Mouse (Mus musculus) lung, embryonic 16.5 days (tissue): ENCODE results near the gene Tnfaip8l2. TPM values are rescaled to one million over a fixed set of nuclear protein-coding genes. Genes with fewer than 3 reads are reported as not detected.
"Not testable (repeated sequence)": the region's sequence is repeated elsewhere in the genome, so short reads cannot be mapped to it uniquely, and the experiment has no call there.

Experiments
- ATAC-seq: fragments of 200-750 bp; cut with Nextera tagmentation; 2 replicates; pipeline ENCODE4 v1.8.0; 2017; ENCODE audit warnings: low read depth, mild to moderate bottlenecking, moderate library complexity
- H3K27ac ChIP-seq: fragments of 300-500 bp; sonication (generic); 2 replicates; pipeline ENCODE4 v1.5.1; 2014; ENCODE audit warnings: mild to moderate bottlenecking, control low read depth, low read length
- H3K27me3 ChIP-seq: fragments of 300-500 bp; sonication (generic); 2 replicates; pipeline ENCODE4 v1.6.1; 2014; ENCODE audit warnings: low read depth, low read length, mixed read lengths; ENCODE audit not compliant: control insufficient read depth, insufficient read depth
- H3K36me3 ChIP-seq: fragments of 300-500 bp; sonication (generic); 2 replicates; pipeline ENCODE4 v1.6.1; 2014; ENCODE audit warnings: low read length; ENCODE audit not compliant: control insufficient read depth, insufficient read depth
- H3K4me1 ChIP-seq: fragments of 300-500 bp; sonication (generic); replicated peaks from 2 replicates; pipeline ENCODE4 v1.6.1; 2014; ENCODE audit warnings: low read length, mixed read lengths; ENCODE audit not compliant: control insufficient read depth, insufficient read depth
- H3K4me2 ChIP-seq: fragments of 300-500 bp; sonication (generic); 2 replicates; pipeline ENCODE4 v1.6.1; 2014; ENCODE audit warnings: low read depth, low read length, control low read depth
- H3K4me3 ChIP-seq: fragments of 300-500 bp; sonication (generic); 2 replicates; pipeline ENCODE4 v1.5.1; 2014; ENCODE audit warnings: mild to moderate bottlenecking, low read length, control low read depth
- H3K9ac ChIP-seq: fragments of 300-500 bp; sonication (generic); 2 replicates; pipeline ENCODE4 v1.6.1; 2014; ENCODE audit warnings: low read length, control low read depth
- H3K9me3 ChIP-seq: fragments of 300-500 bp; sonication (generic); 2 replicates; pipeline ENCODE4 v1.6.1; 2016; ENCODE audit warnings: low read length; ENCODE audit not compliant: control insufficient read depth
- WGBS: fragments of 180-500 bp; shearing (Covaris S2); extraction: QIAGEN DNeasy Blood & Tissue Kit; methylation state at CpG from one replicate; pipeline ENCODE4 v1.1.7; 2014; 5-methylcytosine and 5-hydroxymethylcytosine counted together
- polyA plus RNA-seq: library from polyadenylated mRNA; unstranded; fragments of >200 nt; fragmentation: Nextera tagmentation; extraction: Ambion mirVana; gene quantifications from 2 replicates; pipeline ENCODE4 v1.2.1, GENCODE M21; 2015

The Tnfaip8l2 gene
- polyA plus RNA-seq, 1 experiment from 2014 or later: 4.0 TPM

- ATAC-seq: no peak
- H3K4me3 ChIP-seq: no peak overlapping the region
- 91% methylated on average over 6 of the region's 6 CpGs for WGBS
- H3K9me3 ChIP-seq: no peaks in the 10 kb centered on the region
- H3K36me3 ChIP-seq: peaks cover 5% of the 10 kb centered on the region; the same call in 1 of the 2 replicates
- no peak overlapping the region for H3K27ac ChIP-seq
- H3K4me2 ChIP-seq: no peak overlapping the region
- H3K9ac ChIP-seq: no peak overlapping the region
- H3K4me1 ChIP-seq: peaks cover under 1% of the 10 kb centered on the region; the same call in 1 of the 2 replicates
- no peaks in the 10 kb centered on the region for H3K27me3 ChIP-seq
Measured at GRCm38 (mm10) chr3:95140795-95141194, 1.4 kb downstream of the Tnfaip8l2 start.

- Histone ChIP-seq H3K4me3 (no peak overlapping the region), H3K9ac (no peak overlapping the region), H3K4me2 (no peak overlapping the region)
Measured at GRCm38 (mm10) chr3:95140289-95140595, 1.9 kb downstream of the Tnfaip8l2 start.

GRCm38 (mm10) chr3:95139586-95140288 lies 2.4 kb downstream of the Tnfaip8l2 start:
- no peaks in the 10 kb centered on the region for H3K9me3 ChIP-seq
- peaks cover 9% of the 10 kb centered on the region for H3K4me1 ChIP-seq
- no peak for ATAC-seq
- no peak overlapping the region for H3K4me3 ChIP-seq
- 62% methylated on average over 25 of the region's 25 CpGs for WGBS
- no peaks in the 10 kb centered on the region for H3K27me3 ChIP-seq
- peaks cover 5% of the 10 kb centered on the region; the same call in 1 of the 2 replicates for H3K36me3 ChIP-seq
- peak overlapping the region; percentile 25 for H3K27ac ChIP-seq
- no peak overlapping the region for H3K4me2 ChIP-seq
- peak overlapping the region; percentile 3; the same call in 1 of the 2 replicates for H3K9ac ChIP-seq

More at GRCm38 (mm10) chr3:95140289-95140595, 1.9 kb downstream of the Tnfaip8l2 start:
- Histone ChIP-seq H3K4me1 (peaks cover 6% of the 10 kb centered on the region), H3K27ac (no peak overlapping the region), H3K36me3 (peaks cover 5% of the 10 kb centered on the region; the same call in 1 of the 2 replicates), H3K9me3 (no peaks in the 10 kb centered on the region), H3K27me3 (no peaks in the 10 kb centered on the region)
- no peak for ATAC-seq
- WGBS: 49% methylated on average over 18 of the region's 18 CpGs

- Histone ChIP-seq H3K4me2 (no peak overlapping the region), H3K27me3 (no peaks in the 10 kb centered on the region), H3K9me3 (no peaks in the 10 kb centered on the region), H3K36me3 (peaks cover 7% of the 10 kb centered on the region), H3K4me1 (peaks cover 12% of the 10 kb centered on the region), H3K9ac (no peak overlapping the region), H3K4me3 (no peak overlapping the region), H3K27ac (no peak overlapping the region)
- WGBS: 83% methylated on average over 3 of the region's 3 CpGs
- no peak for ATAC-seq
Measured at GRCm38 (mm10) chr3:95136336-95136735, 5.8 kb downstream of the Tnfaip8l2 start.

- Histone ChIP-seq H3K4me3 (peak overlapping the region; percentile 46), H3K9me3 (no peaks in the 10 kb centered on the region), H3K9ac (no peak overlapping the region), H3K27me3 (no peaks in the 10 kb centered on the region), H3K4me2 (peak overlapping the region; percentile 65), H3K4me1 (peaks cover 12% of the 10 kb centered on the region), H3K36me3 (peaks cover 2% of the 10 kb centered on the region), H3K27ac (no peak overlapping the region)
- 70% methylated on average over 7 of the region's 7 CpGs for WGBS
- ATAC-seq: no peak
Measured at GRCm38 (mm10) chr3:95135433-95136052, 6.6 kb downstream of the Tnfaip8l2 start.

DNA sequence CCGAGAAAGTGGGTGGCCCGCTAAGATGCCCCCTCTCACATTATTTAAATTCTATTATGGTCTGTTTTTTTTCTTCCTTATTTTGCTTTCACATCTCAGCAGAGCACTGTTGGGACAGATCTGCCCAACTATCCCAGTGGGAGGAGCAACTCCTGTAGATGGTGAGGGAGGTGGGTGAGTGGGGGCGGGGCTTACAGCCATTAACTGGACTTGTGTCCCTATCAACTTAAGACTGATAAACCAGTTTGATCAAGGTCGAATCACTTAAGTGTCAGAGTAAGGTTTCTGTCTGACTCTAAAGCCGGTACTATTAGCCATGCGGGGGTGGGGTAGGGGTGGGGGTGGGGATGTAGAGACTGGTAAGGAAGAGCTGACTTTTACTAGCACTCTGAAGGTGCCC lies 7.1 kb downstream of the Tnfaip8l2 start:
- Histone ChIP-seq H3K9me3 (no peaks in the 10 kb centered on the region), H3K4me2 (peak overlapping the region; percentile 65), H3K36me3 (peaks cover 2% of the 10 kb centered on the region), H3K4me1 (peaks cover 12% of the 10 kb centered on the region), H3K27ac (peak overlapping the region; percentile 33; the same call in 1 of the 2 replicates), H3K27me3 (no peaks in the 10 kb centered on the region), H3K4me3 (peak overlapping the region; percentile 46), H3K9ac (peak overlapping the region; percentile 55)
- 13% methylated on average over 6 of the region's 6 CpGs for WGBS
- peak; percentile 32; the same call in 1 of the 2 replicates for ATAC-seq

- no CpG with 5 or more reads among the region's 12 CpGs for WGBS
- H3K4me1 ChIP-seq: peaks cover 12% of the 10 kb centered on the region
- ATAC-seq: peak; percentile 29
- not testable (repeated sequence) for H3K4me2 ChIP-seq, H3K27ac ChIP-seq, H3K36me3 ChIP-seq, H3K9ac ChIP-seq, H3K9me3 ChIP-seq, H3K27me3 ChIP-seq
- peak overlapping the region; percentile 83 for H3K4me3 ChIP-seq
Measured at GRCm38 (mm10) chr3:95134133-95134532, 8.0 kb downstream of the Tnfaip8l2 start.

DNA sequence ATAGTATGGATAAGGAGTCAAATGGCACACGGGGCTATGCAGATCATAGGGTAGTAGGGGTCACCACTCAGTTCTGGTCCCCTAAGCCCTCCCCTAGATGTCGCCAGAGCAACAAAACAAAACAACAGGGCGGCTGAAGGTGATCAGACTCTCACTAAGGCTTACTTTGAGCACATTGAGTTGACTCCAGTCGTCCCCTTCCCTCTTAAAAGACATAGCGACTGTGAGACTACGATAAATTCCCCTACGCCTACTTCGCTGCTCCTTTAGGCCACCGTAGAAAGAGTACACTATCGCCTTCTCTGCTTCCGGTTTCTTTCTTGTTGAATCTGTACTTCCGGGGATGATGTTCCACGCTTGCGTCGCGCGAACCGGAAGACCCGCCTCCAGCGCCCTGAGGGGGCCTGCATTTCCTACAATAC lies 8.5 kb downstream of the Tnfaip8l2 start, which contains the start of the genes Scnm1 and Lysmd1:
Scnm1 (minus strand) TSS at position 332 of the 422 bp plus-strand sequence.
Lysmd1 (plus strand) TSS at position 409 of the 422 bp plus-strand sequence.
- Histone ChIP-seq H3K4me3 (peak within 1 kb of the TSS; percentile 83), H3K36me3 (peaks cover 2% of the 10 kb centered on the region), H3K9me3 (no peaks in the 10 kb centered on the region), H3K4me2 (peak within 1 kb of the TSS; percentile 78), H3K4me1 (peaks cover 12% of the 10 kb centered on the region), H3K27ac (peak within 1 kb of the TSS; percentile 41), H3K27me3 (no peaks in the 10 kb centered on the region), H3K9ac (peak within 1 kb of the TSS; percentile 82)
- ATAC-seq: peak; percentile 96
- under 1% methylated on average over 20 of the region's 20 CpGs for WGBS

DNA sequence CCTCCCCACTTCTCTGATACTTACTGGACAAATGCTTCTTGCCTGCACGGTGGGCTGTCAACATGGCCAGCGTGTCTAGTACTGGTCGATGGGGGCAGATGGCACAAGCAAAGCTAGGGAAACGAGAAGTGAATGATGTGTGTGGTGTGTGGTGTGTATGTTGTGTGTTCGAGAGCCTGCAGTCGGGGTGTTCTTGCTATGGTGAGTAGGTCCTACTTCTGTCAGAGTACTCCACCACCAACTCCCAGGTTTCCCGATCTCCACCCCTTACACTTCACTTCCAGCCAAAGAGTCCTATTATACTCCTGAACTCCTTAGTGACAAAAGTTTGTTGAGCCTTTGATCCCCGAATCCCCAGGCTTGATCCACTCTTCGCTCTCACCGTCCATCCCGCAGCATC lies 9.0 kb downstream of the Tnfaip8l2 start:
- peak overlapping the region; percentile 83 for H3K4me3 ChIP-seq
- WGBS: 44% methylated on average over 11 of the region's 11 CpGs
- H3K9ac ChIP-seq: peak overlapping the region; percentile 82
- peak overlapping the region; percentile 41 for H3K27ac ChIP-seq
- no peak for ATAC-seq
- peaks cover 2% of the 10 kb centered on the region for H3K36me3 ChIP-seq
- peak overlapping the region; percentile 78 for H3K4me2 ChIP-seq
- H3K9me3 ChIP-seq: no peaks in the 10 kb centered on the region
- H3K27me3 ChIP-seq: no peaks in the 10 kb centered on the region
- peaks cover 12% of the 10 kb centered on the region for H3K4me1 ChIP-seq
